In the genomic region with DNA sequence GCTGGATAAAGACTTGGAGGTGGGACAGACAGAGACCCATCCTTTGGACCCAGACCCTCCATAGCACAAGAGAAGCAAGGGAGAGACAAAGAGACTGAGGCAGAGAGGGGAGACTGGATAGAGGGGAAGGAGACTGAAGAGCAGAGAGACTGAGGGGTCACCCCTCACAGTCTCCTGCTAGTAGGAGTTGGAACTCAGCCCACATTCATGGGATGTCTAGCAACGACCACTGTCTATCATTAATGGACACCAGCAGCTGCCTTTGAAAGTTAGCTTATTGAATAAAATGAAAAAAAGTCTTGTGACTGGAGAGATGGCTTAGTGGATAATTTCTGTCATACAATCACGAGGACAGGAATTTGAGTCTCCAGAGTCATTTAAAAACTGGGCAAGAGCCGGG, we compare ENCODE assay signal across 9 mouse cellular contexts. TPM values are rescaled to one million over a fixed set of nuclear protein-coding genes. Genes with fewer than 3 reads are reported as not detected.
DNase-seq lines count a peak whose midpoint lies in the region; ATAC-seq and TF ChIP-seq lines count a peak whose summit lies in the region.
"Had no signal": no experiment of that assay in that cellular context is flagged by ENCODE, and none has a peak within 500 bp of the region (broad histone marks: within the 10 kb centered on the region; RNA-seq: fewer than 3 reads in every experiment).

No protein-coding gene starts in this region.

- no peak overlapping the region for H3K4me2 ChIP-seq in kidney, embryonic 15.5 days

- intact Hi-C loops in gastrocnemius, adult 2 months (cut with DNase I) = loop anchor here (5.0 kb wide), 1 partner anchor 40 kb away; no protein-coding TSS in a partner anchor

- peaks cover 16% of the 10 kb centered on the region for H3K4me1 ChIP-seq in kidney, embryonic 15.5 days
- peaks cover 71% of the 10 kb centered on the region for H3K4me1 ChIP-seq in E14TG2a.4 (replicated peaks; ENCODE audit: low read depth, low read length)
- peaks cover 12% of the 10 kb centered on the region for H3K4me1 ChIP-seq in limb, embryonic 10.5 days

- peaks cover 9% of the 10 kb centered on the region for H3K36me3 ChIP-seq in kidney, embryonic 15.5 days
- H3K36me3 ChIP-seq in E14TG2a.4 (ENCODE audit: insufficient read depth, low read length) = peaks cover 30% of the 10 kb centered on the region
- H3K36me3 ChIP-seq in limb, embryonic 10.5 days = peaks cover 8% of the 10 kb centered on the region

- no peak overlapping the region for H3K4me3 ChIP-seq in gastrocnemius, adult 2 months
- no peak overlapping the region for H3K4me3 ChIP-seq in kidney, embryonic 15.5 days (replicated peaks)
- H3K4me3 ChIP-seq in E14TG2a.4 (replicated peaks; ENCODE audit: low read length) = peak overlapping the region; percentile 3; the same call in 1 of the 2 replicates
- no peak overlapping the region for H3K4me3 ChIP-seq in limb, embryonic 10.5 days

- TF ChIP-seq CTCF in gastrocnemius, adult 2 months (IDR thresholded peaks at IDR 0.05) = no peak
- no peak for TF ChIP-seq CTCF in E14TG2a.4 (conservative IDR thresholded peaks at IDR 0.05; ENCODE audit: low read length)

- peak overlapping the region; percentile 59 for H3K27ac ChIP-seq in gastrocnemius, adult 2 months
- H3K27ac ChIP-seq in kidney, embryonic 15.5 days = peak overlapping the region; percentile 77
- peak overlapping the region; percentile 26; the same call in 1 of the 2 replicates for H3K27ac ChIP-seq in limb, embryonic 10.5 days

- no peak for ATAC-seq in kidney, embryonic 15.5 days (replicated peaks; ENCODE audit: low FRiP score)
- ATAC-seq in CD4-positive, CD25-positive, alpha-beta regulatory T cell, adult 4 months = no peak

- WGBS in kidney, embryonic 15.5 days = 67% methylated on average over 3 of the region's 3 CpGs
- 89% methylated on average over 3 of the region's 3 CpGs for WGBS in limb, embryonic 10.5 days

- no peaks in the 10 kb centered on the region for H3K9me3 ChIP-seq in kidney, embryonic 15.5 days (replicated peaks)
- no peaks in the 10 kb centered on the region for H3K9me3 ChIP-seq in E14TG2a.4 (ENCODE audit: low read length)
- H3K9me3 ChIP-seq in limb, embryonic 10.5 days (replicated peaks) = no peaks in the 10 kb centered on the region

- H3K27me3 ChIP-seq in kidney, embryonic 15.5 days = no peaks in the 10 kb centered on the region
- H3K27me3 ChIP-seq in E14TG2a.4 (ENCODE audit: insufficient read depth, low read length) = no peaks in the 10 kb centered on the region
- H3K27me3 ChIP-seq in limb, embryonic 10.5 days (ENCODE audit: low read depth, poor library complexity, severe bottlenecking) = no peaks in the 10 kb centered on the region

- DNase-seq in gastrocnemius, adult 2 months = no peak
- no peak for DNase-seq in gastrocnemius, adult 18-20 months (ENCODE audit: low spot score)
- DNase-seq in kidney, postnatal 36 days = no peak
- no peak for DNase-seq in limb, embryonic 10.5 days (ENCODE audit: low spot score)
- DNase-seq in adrenal gland, postnatal 4 days (ENCODE audit: low spot score in 2 of 2) = no peak
- DNase-seq: cerebellum, postnatal 36 days had no signal

- H3K9ac ChIP-seq in kidney, embryonic 15.5 days = no peak overlapping the region

RNA-seq across cellular contexts. Expression of a gene that starts 14.1 kb away (rescaled TPM):
- 1 to 10 TPM; 6.8 to 7.3 TPM for total RNA-seq in gastrocnemius, adult 2 months (2021)
- total RNA-seq in gastrocnemius, adult 18-20 months (2021) = 1 to 10 TPM; 6.8 to 7.3 TPM
- 29.9 and 33.6 TPM in 2 replicates for polyA plus RNA-seq in kidney, embryonic 15.5 days (2015; fragmentation: Nextera tagmentation; extraction: Ambion mirVana)
- polyA plus RNA-seq in limb, embryonic 10.5 days (2016; fragmentation: Nextera tagmentation; extraction: Ambion mirVana) = 21.8 and 26.1 TPM in 2 replicates
- 10 to 100 TPM; 26.0 to 83.0 TPM for polyA plus RNA-seq in CD4-positive, CD25-positive, alpha-beta regulatory T cell, adult 4 months (2017; shearing (Covaris generic))
- 10 to 100 TPM; 29.9 to 30.8 TPM for total RNA-seq in adrenal gland, postnatal 4 days (2021)

RNA-seq across cellular contexts. Expression of a gene that starts 17.5 kb away (rescaled TPM):
- total RNA-seq in gastrocnemius, adult 2 months (2021) = 1 to 10 TPM; 4.1 to 4.5 TPM
- 1 to 10 TPM; 3.2 to 4.7 TPM for total RNA-seq in gastrocnemius, adult 18-20 months (2021)
- polyA plus RNA-seq in kidney, embryonic 15.5 days (2015; fragmentation: Nextera tagmentation; extraction: Ambion mirVana) = 21.0 and 24.7 TPM in 2 replicates
- 20.5 and 21.0 TPM in 2 replicates for polyA plus RNA-seq in limb, embryonic 10.5 days (2016; fragmentation: Nextera tagmentation; extraction: Ambion mirVana)
- 10 to 100 TPM; 45.9 to 77.9 TPM for polyA plus RNA-seq in CD4-positive, CD25-positive, alpha-beta regulatory T cell, adult 4 months (2017; shearing (Covaris generic))
- total RNA-seq in adrenal gland, postnatal 4 days (2021) = 10 to 100 TPM; 31.6 to 32.1 TPM

RNA-seq across cellular contexts. Expression of a gene that starts 45.9 kb away (rescaled TPM):
- 10 to 100 TPM; 10.6 to 17.9 TPM for total RNA-seq in gastrocnemius, adult 2 months (2021)
- 10 to 100 TPM; 12.3 to 14.1 TPM for total RNA-seq in gastrocnemius, adult 18-20 months (2021)
- polyA plus RNA-seq in kidney, embryonic 15.5 days (2015; fragmentation: Nextera tagmentation; extraction: Ambion mirVana) = 33.2 and 39.7 TPM in 2 replicates
- 6.0 and 12.9 TPM in 2 replicates for polyA plus RNA-seq in limb, embryonic 10.5 days (2016; fragmentation: Nextera tagmentation; extraction: Ambion mirVana)
- not detected for polyA plus RNA-seq in CD4-positive, CD25-positive, alpha-beta regulatory T cell, adult 4 months (2017; shearing (Covaris generic))
- 10 to 100 TPM; 57.7 to 60.2 TPM for total RNA-seq in adrenal gland, postnatal 4 days (2021)

Comparison
In these comparisons a context has a peak if more than half of its experiments do, and no peak if none do; other contexts are left out.
1. H3K27ac ChIP-seq: peak in every context shown above with its lines; median percentile 77 in kidney, embryonic 15.5 days; 59 in gastrocnemius, adult 2 months; 26 in limb, embryonic 10.5 days.
2. RNA of a gene that starts 17.5 kb away (total RNA-seq): 31.6 to 32.1 TPM in adrenal gland, postnatal 4 days; 3.2 to 4.7 TPM in gastrocnemius, adult 18-20 months and 4.1 to 4.5 TPM in gastrocnemius, adult 2 months; every median in the first group is over 4 times any median in the second.